Mouse (Mus musculus): ENCODE data around the gene Tbx1. TPM values are rescaled to one million over a fixed set of nuclear protein-coding genes. Genes with fewer than 3 reads are reported as not detected.

Gene Tbx1
- polyA plus RNA-seq, 1 experiment: not detected

DNA sequence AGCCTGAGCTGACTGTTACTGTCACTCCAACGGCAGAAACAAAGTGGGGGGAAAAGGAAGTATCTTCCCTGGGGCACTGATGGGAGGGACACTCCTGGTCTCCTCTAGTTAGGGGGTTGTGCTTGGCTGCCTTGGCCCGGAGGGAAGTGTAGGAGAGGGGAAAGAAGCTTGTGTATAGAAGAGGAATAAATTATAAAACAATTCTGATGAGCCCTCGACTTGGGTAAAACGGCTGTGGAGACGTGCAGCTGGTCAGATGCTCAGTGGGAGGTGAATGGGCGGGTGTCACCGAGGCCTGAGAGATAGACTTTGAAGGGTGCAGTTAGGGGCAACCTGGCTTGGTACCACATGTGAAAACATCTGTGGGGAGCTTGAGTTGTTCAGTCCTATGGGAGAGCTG is 40.7 kb upstream of the Tbx1 start:
- no peak overlapping the region for H3K27ac ChIP-seq (ENCODE audit: control insufficient read depth, insufficient read depth, low read depth, low read length, poor library complexity)
- TF ChIP-seq POLR2A (IDR thresholded peaks at IDR 0.05; ENCODE audit: borderline replicate concordance, control insufficient read depth, low read depth, low read length): no peak
- TF ChIP-seq CTCF (IDR thresholded peaks at IDR 0.05; ENCODE audit: control insufficient read depth, insufficient read depth, low read length): no peak
- peaks cover 3% of the 10 kb centered on the region; the same call in 1 of the 2 replicates for H3K4me1 ChIP-seq (ENCODE audit: control insufficient read depth, insufficient read depth, low read length)
- no peak overlapping the region for H3K4me3 ChIP-seq (replicated peaks; ENCODE audit: control insufficient read depth, low read depth, low read length)
- 53% methylated on average over 7 of the region's 7 CpGs for WGBS

DNA sequence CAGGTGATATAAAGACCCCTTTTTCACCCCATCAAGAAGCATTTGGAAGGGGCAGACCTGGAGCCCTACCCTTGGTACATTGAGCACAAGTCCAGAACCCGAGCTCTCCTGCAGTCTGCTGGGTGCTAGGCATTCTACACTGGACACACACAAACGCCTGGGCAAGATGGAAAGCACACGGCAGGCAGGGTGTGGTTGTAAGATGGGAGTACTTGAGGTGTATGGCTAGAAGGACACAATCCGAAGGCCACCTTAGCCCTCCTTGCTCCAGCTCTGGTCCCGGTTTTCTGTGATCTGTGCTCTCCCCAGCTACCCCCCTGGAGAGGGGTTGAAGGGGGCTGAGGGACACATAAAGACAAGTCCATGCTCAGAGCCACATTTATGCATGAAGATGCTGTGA is 39.8 kb upstream of the Tbx1 start:
- Histone ChIP-seq H3K4me1 (ENCODE audit: control insufficient read depth, insufficient read depth, low read length) (peaks cover 3% of the 10 kb centered on the region; the same call in 1 of the 2 replicates), H3K27ac (ENCODE audit: control insufficient read depth, insufficient read depth, low read depth, low read length, poor library complexity) (no peak overlapping the region), H3K4me3 (replicated peaks; ENCODE audit: control insufficient read depth, low read depth, low read length) (peak overlapping the region; percentile 2)
- 63% methylated on average over 5 of the region's 5 CpGs for WGBS
- TF ChIP-seq CTCF (IDR thresholded peaks at IDR 0.05; ENCODE audit: control insufficient read depth, insufficient read depth, low read length) (no peak), POLR2A (IDR thresholded peaks at IDR 0.05; ENCODE audit: borderline replicate concordance, control insufficient read depth, low read depth, low read length) (no peak)

DNA sequence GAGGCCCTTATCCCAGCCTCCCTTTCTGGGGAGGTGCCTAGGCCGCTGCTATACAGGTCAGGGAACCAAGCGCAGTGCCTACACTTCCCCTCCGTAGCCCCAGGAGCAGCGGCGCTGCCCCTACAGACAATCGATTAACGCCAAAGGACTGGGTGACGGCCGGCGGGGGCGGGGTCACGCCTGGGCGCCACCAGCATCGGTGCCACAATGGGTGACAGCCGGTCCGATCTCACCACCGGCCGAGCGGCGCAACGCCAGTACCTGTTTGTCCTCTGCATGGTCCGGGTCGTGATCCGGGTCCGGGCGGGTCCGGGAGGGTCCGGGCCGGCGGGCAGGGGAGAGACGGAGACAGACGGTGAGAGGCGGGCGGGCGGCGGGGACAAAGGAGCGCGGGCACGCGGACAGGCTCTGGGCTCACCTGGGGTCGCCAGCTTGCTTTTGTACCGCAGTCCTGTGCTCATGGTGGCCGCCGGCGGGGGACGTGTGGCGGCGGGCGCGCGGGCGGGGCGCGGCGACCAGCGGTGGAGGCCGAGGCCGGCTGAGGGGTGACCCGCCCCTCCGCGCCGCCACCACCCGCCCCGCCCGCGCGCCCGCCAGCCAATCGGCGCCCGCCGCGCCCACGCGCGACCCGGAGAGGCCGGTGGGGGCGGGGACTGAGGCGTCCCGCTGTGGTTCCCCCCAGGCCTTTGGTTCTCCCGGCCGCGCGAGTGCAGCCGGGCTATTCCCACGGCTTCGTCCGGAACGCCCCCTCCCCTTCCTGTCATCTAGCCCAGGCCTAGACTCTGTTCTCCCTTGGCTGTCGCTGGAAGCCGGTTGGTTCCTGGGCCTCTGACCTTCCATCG is 39.1 kb upstream of the Tbx1 start, which contains the start of gene Sept5:
Gene Sept5, minus strand, starts transcription at position 565 of the 842 bp plus-strand sequence.
- WGBS: 2% methylated on average over 91 of the region's 93 CpGs
- Histone ChIP-seq H3K27ac (ENCODE audit: control insufficient read depth, insufficient read depth, low read depth, low read length, poor library complexity) (peak within 1 kb of the TSS; percentile 78), H3K4me1 (ENCODE audit: control insufficient read depth, insufficient read depth, low read length) (peaks cover 3% of the 10 kb centered on the region; the same call in 1 of the 2 replicates), H3K4me3 (replicated peaks; ENCODE audit: control insufficient read depth, low read depth, low read length) (peak within 1 kb of the TSS; percentile 77)
- TF ChIP-seq POLR2A (IDR thresholded peaks at IDR 0.05; ENCODE audit: borderline replicate concordance, control insufficient read depth, low read depth, low read length) (no peak), CTCF (IDR thresholded peaks at IDR 0.05; ENCODE audit: control insufficient read depth, insufficient read depth, low read length) (no peak)

DNA sequence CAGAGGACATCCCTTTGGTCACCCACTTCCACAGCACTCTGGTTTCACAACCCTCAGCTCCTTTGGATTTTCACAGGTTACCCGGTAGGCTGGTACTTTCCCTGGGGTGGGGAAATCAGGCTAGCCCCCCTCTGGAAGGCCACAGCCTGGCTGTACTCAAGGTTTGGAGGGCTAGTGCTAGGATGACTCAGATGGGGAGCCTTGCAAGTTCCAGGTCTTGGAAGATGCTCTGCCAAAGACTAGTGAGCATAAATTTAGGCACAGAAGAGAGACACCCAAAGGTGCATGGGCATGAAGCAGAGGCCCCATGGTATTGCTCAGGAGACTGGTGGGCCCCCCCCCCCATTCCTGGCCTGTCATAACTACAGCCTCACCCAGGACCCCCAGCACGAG is 38.5 kb upstream of the Tbx1 start:
- peak overlapping the region; percentile 77 for H3K4me3 ChIP-seq (replicated peaks; ENCODE audit: control insufficient read depth, low read depth, low read length)
- TF ChIP-seq POLR2A (IDR thresholded peaks at IDR 0.05; ENCODE audit: borderline replicate concordance, control insufficient read depth, low read depth, low read length) (no peak), CTCF (IDR thresholded peaks at IDR 0.05; ENCODE audit: control insufficient read depth, insufficient read depth, low read length) (no peak)
- WGBS: 25% methylated on average over 2 of the region's 2 CpGs
- H3K27ac ChIP-seq (ENCODE audit: control insufficient read depth, insufficient read depth, low read depth, low read length, poor library complexity): peak overlapping the region; percentile 78
- peaks cover 3% of the 10 kb centered on the region; the same call in 1 of the 2 replicates for H3K4me1 ChIP-seq (ENCODE audit: control insufficient read depth, insufficient read depth, low read length)

DNA sequence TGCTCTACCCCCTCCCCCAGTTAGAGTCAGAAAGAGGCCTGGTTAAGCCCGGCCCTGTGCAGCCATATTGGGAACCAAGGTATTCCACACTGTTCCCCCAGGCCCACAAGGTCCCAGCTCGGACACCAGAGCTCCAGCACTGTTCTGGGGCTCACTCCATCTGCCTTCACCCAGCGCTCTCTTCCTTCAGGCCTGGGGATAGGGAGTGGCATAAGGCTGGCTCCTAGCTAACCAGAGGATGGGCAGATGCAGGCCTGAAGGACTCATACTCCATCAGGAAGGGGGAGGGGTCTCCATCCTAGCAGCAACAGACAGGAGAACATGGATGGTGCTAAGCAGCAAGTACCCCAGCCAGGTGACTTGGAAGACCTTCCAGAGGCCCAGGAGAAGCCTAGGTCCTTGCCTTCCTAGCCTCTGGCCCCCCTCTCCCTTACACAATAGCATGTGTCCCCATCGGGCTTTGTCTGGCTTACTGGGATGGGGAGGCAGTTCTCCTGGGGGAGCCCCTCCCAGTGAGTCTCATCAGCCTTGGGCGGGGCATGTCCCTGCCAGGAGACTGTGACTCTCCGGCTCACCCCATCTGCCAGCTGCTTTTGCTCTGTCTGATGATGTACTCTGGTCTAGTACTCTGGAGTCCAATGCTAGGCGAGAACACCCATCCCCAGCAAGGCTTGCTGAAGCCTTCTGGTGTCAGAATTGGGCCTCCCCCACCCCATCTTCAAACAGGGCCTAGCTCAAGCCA is 37.9 kb upstream of the Tbx1 start:
- Histone ChIP-seq H3K4me3 (replicated peaks; ENCODE audit: control insufficient read depth, low read depth, low read length) (peak overlapping the region; percentile 77), H3K4me1 (ENCODE audit: control insufficient read depth, insufficient read depth, low read length) (peaks cover 3% of the 10 kb centered on the region; the same call in 1 of the 2 replicates), H3K27ac (ENCODE audit: control insufficient read depth, insufficient read depth, low read depth, low read length, poor library complexity) (peak overlapping the region; percentile 78)
- TF ChIP-seq POLR2A (IDR thresholded peaks at IDR 0.05; ENCODE audit: borderline replicate concordance, control insufficient read depth, low read depth, low read length) (no peak), CTCF (IDR thresholded peaks at IDR 0.05; ENCODE audit: control insufficient read depth, insufficient read depth, low read length) (no peak)
- WGBS: 58% methylated on average over 7 of the region's 7 CpGs

DNA sequence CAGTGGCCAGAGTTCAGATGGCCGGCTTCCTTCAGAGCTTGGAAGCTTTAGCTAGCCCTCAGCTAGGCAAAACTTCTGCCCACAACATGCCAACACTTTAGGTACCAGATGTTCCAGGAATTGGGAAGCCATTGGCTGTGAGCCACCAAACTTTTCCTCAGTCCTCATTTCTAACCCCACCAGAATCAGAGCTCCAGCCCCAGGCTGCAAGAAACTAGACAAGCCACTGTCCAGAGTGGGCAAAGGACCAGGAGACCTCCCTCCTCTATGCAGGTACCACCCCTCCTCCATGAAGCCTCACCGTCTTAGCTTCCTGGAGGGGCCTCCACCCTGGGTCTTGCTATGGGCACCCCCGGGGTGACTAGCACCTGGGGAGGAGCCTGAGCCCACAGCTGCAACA is 36.7 kb upstream of the Tbx1 start:
- Histone ChIP-seq H3K27ac (ENCODE audit: control insufficient read depth, insufficient read depth, low read depth, low read length, poor library complexity) (no peak overlapping the region), H3K4me1 (ENCODE audit: control insufficient read depth, insufficient read depth, low read length) (peaks cover 3% of the 10 kb centered on the region; the same call in 1 of the 2 replicates), H3K4me3 (replicated peaks; ENCODE audit: control insufficient read depth, low read depth, low read length) (no peak overlapping the region)
- no peak for TF ChIP-seq POLR2A (IDR thresholded peaks at IDR 0.05; ENCODE audit: borderline replicate concordance, control insufficient read depth, low read depth, low read length)
- no peak for TF ChIP-seq CTCF (IDR thresholded peaks at IDR 0.05; ENCODE audit: control insufficient read depth, insufficient read depth, low read length)
- WGBS: 67% methylated on average over 3 of the region's 3 CpGs

DNA sequence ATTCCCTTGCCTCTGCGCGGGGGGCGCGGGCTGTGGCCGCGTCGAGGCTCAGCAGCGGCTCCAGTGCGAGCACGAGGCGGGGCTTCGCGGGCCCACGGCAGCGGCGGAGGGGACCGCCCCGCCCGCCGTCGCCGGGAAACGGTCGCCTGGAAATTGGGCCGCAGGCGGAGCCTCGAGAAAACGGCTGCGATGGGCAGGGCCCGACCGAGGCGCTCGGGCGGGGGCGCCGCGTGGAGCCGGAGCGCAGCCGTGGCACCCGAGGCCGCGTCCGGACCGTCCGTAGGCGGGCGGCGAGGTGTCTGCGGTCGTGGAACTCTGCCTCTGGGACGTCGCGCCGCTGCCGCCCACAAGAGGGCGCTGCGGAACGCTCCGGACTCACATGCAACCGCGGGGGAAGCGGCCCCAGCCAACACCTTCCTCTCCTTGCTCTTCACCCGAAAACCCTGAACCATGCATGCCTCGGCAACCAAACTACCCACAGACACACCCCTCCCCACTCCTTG is 36.0 kb upstream of the Tbx1 start, which contains the start of gene Gm49601:
Gene Gm49601, minus strand, starts transcription at position 52 of the 503 bp plus-strand sequence.
- peak within 1 kb of the TSS; percentile 47 for H3K4me3 ChIP-seq (replicated peaks; ENCODE audit: control insufficient read depth, low read depth, low read length)
- no peak within 1 kb of the TSS for H3K27ac ChIP-seq (ENCODE audit: control insufficient read depth, insufficient read depth, low read depth, low read length, poor library complexity)
- WGBS: under 1% methylated on average over 64 of the region's 65 CpGs
- TF ChIP-seq CTCF (IDR thresholded peaks at IDR 0.05; ENCODE audit: control insufficient read depth, insufficient read depth, low read length) (peak; percentile 82), POLR2A (IDR thresholded peaks at IDR 0.05; ENCODE audit: borderline replicate concordance, control insufficient read depth, low read depth, low read length) (no peak)
- peaks cover 3% of the 10 kb centered on the region; the same call in 1 of the 2 replicates for H3K4me1 ChIP-seq (ENCODE audit: control insufficient read depth, insufficient read depth, low read length)

Data from bone marrow, adult 2 months (tissue).